Mouse (Mus musculus): Measurements from ENCODE around the gene Mettl7a2. TPM values are rescaled to one million over a fixed set of nuclear protein-coding genes. Genes with fewer than 3 reads are reported as not detected.
"Not testable (repeated sequence)": the region's sequence is repeated elsewhere in the genome, so short reads cannot be mapped to it uniquely, and the experiment has no call there.

Mettl7a2 gene
- polyA plus RNA-seq, 2 experiments: 0.11 TPM; not detected in 1

DNA sequence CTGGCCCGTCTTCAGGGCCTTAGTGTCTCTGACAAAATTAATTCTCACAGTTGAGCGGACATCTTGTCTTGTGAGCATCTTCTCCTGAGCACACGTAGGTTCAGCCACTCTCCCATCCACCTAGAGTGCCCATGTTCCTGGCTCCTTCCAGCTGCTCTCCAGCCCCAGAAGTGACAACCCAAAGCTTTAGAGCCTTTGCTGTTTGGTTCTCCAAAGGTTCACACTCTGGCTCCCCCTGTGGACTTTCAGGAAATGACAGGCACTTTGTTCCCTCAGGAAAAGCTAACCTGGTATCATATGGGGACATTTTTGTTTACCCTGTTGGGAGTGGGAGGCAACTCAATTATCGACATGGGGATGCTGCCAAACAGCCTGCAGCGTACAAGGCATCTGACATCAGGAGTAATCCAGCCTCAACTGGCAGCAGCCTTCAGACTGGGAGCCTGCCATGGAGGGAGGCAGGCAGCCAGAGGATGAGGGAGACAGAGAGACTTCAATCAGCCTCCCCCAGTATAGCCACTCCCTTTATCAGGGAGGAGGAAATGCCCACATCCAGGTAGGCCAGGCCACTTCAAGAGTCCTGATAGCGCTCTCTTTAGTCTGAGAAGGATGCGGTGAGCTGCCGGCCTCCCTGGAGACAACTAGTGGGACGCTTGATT is 25.0 kb downstream of the Mettl7a2 start:
- not testable (repeated sequence) for H3K4me3 ChIP-seq (ENCODE audit: insufficient read depth in 1 of 2, low read depth in 2 of 2, low read length in 2 of 2); H3K9me3 ChIP-seq (ENCODE audit: control insufficient read depth, low read length); DNase-seq (ENCODE audit: low read depth in 3 of 3, low spot score in 3 of 3); H3K4me2 ChIP-seq (ENCODE audit: low read depth); H3K36me3 ChIP-seq (replicated peaks; ENCODE audit: control insufficient read depth, insufficient read depth, low read depth); H3K9ac ChIP-seq (replicated peaks); H3K27me3 ChIP-seq (ENCODE audit: control insufficient read depth, insufficient read depth, low read length); H3K4me1 ChIP-seq (replicated peaks; ENCODE audit: control insufficient read depth in 2 of 2, insufficient read depth in 2 of 2, low read length in 1 of 2); H3K27ac ChIP-seq
- 32% methylated on average over 3 of the region's 9 CpGs for WGBS (ENCODE audit: insufficient replicate concordance)
- TF ChIP-seq CTCF (IDR thresholded peaks at IDR 0.05; ENCODE audit: low read depth): peak; percentile 38; the same call in 1 of the 2 replicates
- ATAC-seq (ENCODE audit: insufficient read depth): peak; percentile 34; the same call in 1 of the 2 replicates

- Histone ChIP-seq H3K27ac (no peak overlapping the region), H3K4me3 (ENCODE audit: insufficient read depth in 1 of 2, low read depth in 2 of 2, low read length in 2 of 2) (no peak overlapping the region), H3K36me3 (replicated peaks; ENCODE audit: control insufficient read depth, insufficient read depth, low read depth) (no peaks in the 10 kb centered on the region), H3K27me3 (ENCODE audit: control insufficient read depth, insufficient read depth, low read length) (no peaks in the 10 kb centered on the region), H3K4me2 (ENCODE audit: low read depth) (no peak overlapping the region), H3K9me3 (ENCODE audit: control insufficient read depth, low read length) (no peaks in the 10 kb centered on the region), H3K4me1 (replicated peaks; ENCODE audit: control insufficient read depth in 2 of 2, insufficient read depth in 2 of 2, low read length in 1 of 2) (no peaks in the 10 kb centered on the region), H3K9ac (replicated peaks) (no peak overlapping the region)
- TF ChIP-seq CTCF (IDR thresholded peaks at IDR 0.05; ENCODE audit: low read depth) (no peak), EP300 (IDR thresholded peaks at IDR 0.05; ENCODE audit: low read depth) (no peak)
- no peak for ATAC-seq (ENCODE audit: insufficient read depth)
- WGBS (ENCODE audit: insufficient replicate concordance): 79% methylated on average over 8 of the region's 8 CpGs
- no peak for DNase-seq (ENCODE audit: low read depth in 3 of 3, low spot score in 3 of 3)
Measured at GRCm38 (mm10) chr15:100379658-100380057, 26.7 kb downstream of the Mettl7a2 start.

DNA sequence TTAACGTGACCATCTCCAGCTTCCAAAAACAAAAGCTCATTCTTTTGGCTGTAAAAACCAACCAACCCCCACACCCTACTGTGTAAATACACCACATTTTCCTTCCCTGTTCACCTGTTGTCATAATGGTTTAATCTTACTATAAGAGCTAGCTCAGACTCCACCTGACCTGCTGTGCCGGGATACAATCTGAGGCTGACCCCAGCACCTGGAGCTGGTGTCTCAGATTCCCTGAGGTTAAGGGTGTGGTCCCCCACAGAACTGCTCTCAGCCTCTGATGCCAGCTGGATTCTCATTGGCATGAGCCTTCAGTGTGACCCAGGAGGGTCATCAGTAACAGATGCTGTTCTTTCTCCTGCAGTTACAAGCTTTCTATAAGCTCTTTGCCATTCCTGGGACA is 27.1 kb downstream of the Mettl7a2 start:
- TF ChIP-seq EP300 (IDR thresholded peaks at IDR 0.05; ENCODE audit: low read depth): no peak
- no peak for TF ChIP-seq CTCF (IDR thresholded peaks at IDR 0.05; ENCODE audit: low read depth)
- Histone ChIP-seq H3K36me3 (replicated peaks; ENCODE audit: control insufficient read depth, insufficient read depth, low read depth) (no peaks in the 10 kb centered on the region), H3K4me1 (replicated peaks; ENCODE audit: control insufficient read depth in 2 of 2, insufficient read depth in 2 of 2, low read length in 1 of 2) (no peaks in the 10 kb centered on the region), H3K4me2 (ENCODE audit: low read depth) (no peak overlapping the region), H3K9me3 (ENCODE audit: control insufficient read depth, low read length) (no peaks in the 10 kb centered on the region), H3K27ac (no peak overlapping the region), H3K9ac (replicated peaks) (no peak overlapping the region), H3K27me3 (ENCODE audit: control insufficient read depth, insufficient read depth, low read length) (no peaks in the 10 kb centered on the region), H3K4me3 (ENCODE audit: insufficient read depth in 1 of 2, low read depth in 2 of 2, low read length in 2 of 2) (no peak overlapping the region)
- ATAC-seq (ENCODE audit: insufficient read depth) (no peak), DNase-seq (ENCODE audit: low read depth in 3 of 3, low spot score in 3 of 3) (no peak)
- 48% methylated on average over 2 of the region's 2 CpGs for WGBS (ENCODE audit: insufficient replicate concordance)

GRCm38 (mm10) chr15:100385705-100386104 is 32.7 kb downstream of the Mettl7a2 start:
- ATAC-seq (ENCODE audit: insufficient read depth) (no peak), DNase-seq (ENCODE audit: low read depth in 3 of 3, low spot score in 3 of 3) (no peak)
- H3K9ac ChIP-seq (replicated peaks): no peak overlapping the region
- no peaks in the 10 kb centered on the region for H3K9me3 ChIP-seq (ENCODE audit: control insufficient read depth, low read length)
- peaks cover 8 to 11% of the 10 kb centered on the region in 2 experiments for H3K4me1 ChIP-seq (replicated peaks; ENCODE audit: control insufficient read depth in 2 of 2, insufficient read depth in 2 of 2, low read length in 1 of 2)
- H3K36me3 ChIP-seq (replicated peaks; ENCODE audit: control insufficient read depth, insufficient read depth, low read depth): no peaks in the 10 kb centered on the region
- no peak overlapping the region for H3K4me3 ChIP-seq (ENCODE audit: insufficient read depth in 1 of 2, low read depth in 2 of 2, low read length in 2 of 2)
- no peak overlapping the region for H3K4me2 ChIP-seq (ENCODE audit: low read depth)
- H3K27me3 ChIP-seq (ENCODE audit: control insufficient read depth, insufficient read depth, low read length): no peaks in the 10 kb centered on the region
- H3K27ac ChIP-seq: no peak overlapping the region
- TF ChIP-seq CTCF (IDR thresholded peaks at IDR 0.05; ENCODE audit: low read depth): no peak
- TF ChIP-seq EP300 (IDR thresholded peaks at IDR 0.05; ENCODE audit: low read depth): no peak
- 81% methylated on average over 9 of the region's 9 CpGs for WGBS (ENCODE audit: insufficient replicate concordance)

GRCm38 (mm10) chr15:100387544-100388223 is 34.7 kb downstream of the Mettl7a2 start:
- H3K36me3 ChIP-seq (replicated peaks; ENCODE audit: control insufficient read depth, insufficient read depth, low read depth): no peaks in the 10 kb centered on the region; the same call in none of the 2 replicates
- H3K4me2 ChIP-seq (ENCODE audit: low read depth): no peak overlapping the region
- 88% methylated on average over 17 of the region's 17 CpGs for WGBS (ENCODE audit: insufficient replicate concordance)
- no peaks in the 10 kb centered on the region for H3K27me3 ChIP-seq (ENCODE audit: control insufficient read depth, insufficient read depth, low read length)
- TF ChIP-seq EP300 (IDR thresholded peaks at IDR 0.05; ENCODE audit: low read depth) (no peak), CTCF (IDR thresholded peaks at IDR 0.05; ENCODE audit: low read depth) (no peak)
- ATAC-seq (ENCODE audit: insufficient read depth) (no peak), DNase-seq (ENCODE audit: low read depth in 3 of 3, low spot score in 3 of 3) (no peak)
- H3K27ac ChIP-seq: no peak overlapping the region
- peaks cover 25 to 31% of the 10 kb centered on the region in 2 experiments for H3K4me1 ChIP-seq (replicated peaks; ENCODE audit: control insufficient read depth in 2 of 2, insufficient read depth in 2 of 2, low read length in 1 of 2)
- H3K4me3 ChIP-seq (ENCODE audit: insufficient read depth in 1 of 2, low read depth in 2 of 2, low read length in 2 of 2): no peak overlapping the region
- no peaks in the 10 kb centered on the region for H3K9me3 ChIP-seq (ENCODE audit: control insufficient read depth, low read length)
- no peak overlapping the region for H3K9ac ChIP-seq (replicated peaks)

Measured in liver, embryonic 14.5 days (tissue).